Mouse (Mus musculus) testis, postnatal 14 days (tissue): ENCODE data around the gene Emc9.

ENCODE experiments used
- DNase-seq: peaks from one replicate; pipeline ENCODE4 v3.0.0; 2021; ENCODE audit warnings: low spot score

The Emc9 gene

DNA sequence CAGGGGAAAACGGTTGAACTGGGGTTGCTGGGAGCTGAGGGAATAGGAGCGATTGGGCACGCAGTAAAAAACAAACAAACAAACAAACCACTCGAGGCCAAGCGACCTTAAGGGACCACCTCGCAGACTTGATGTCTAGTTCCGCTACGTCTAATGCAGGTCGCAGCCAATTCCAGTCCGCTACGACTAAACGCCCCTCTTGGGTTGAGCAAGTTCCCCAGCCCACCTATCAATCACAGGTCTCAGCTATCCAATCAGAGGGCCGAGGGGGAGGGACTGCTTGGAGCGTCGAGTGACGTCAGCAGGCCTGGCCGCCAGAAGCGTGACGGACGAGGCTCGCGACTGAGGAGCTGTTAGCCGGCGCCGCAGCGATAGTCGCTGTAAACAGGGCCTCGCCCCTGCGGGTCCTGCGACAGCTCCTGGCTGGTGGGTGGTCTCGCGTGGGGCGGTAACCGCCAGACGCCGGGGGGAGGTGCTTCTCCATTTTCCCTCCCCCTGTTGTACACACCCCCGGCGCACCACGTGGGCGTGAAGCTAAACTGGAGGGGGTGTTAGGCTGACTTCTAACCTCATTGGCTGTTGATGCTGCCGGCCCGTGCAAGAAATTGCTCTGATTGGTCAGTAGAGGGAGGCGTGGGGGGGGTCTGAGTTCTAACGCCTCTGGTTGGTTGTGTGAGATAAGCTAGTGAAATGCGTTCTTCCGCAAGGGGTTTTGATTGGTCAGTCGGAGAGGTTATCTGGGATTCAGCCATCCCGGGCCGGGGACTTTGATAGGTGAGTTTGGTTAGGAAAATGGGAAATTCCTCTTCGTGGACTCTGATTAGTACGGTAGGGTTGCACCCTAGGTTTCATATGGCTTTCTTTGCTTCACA, 24.7 kb downstream of the Emc9 start, which contains the start of gene A730061H03Rik:
TSS of gene A730061H03Rik (minus strand) at position 205 of the 872 bp plus-strand sequence.
- peak; percentile 99 for DNase-seq

DNA sequence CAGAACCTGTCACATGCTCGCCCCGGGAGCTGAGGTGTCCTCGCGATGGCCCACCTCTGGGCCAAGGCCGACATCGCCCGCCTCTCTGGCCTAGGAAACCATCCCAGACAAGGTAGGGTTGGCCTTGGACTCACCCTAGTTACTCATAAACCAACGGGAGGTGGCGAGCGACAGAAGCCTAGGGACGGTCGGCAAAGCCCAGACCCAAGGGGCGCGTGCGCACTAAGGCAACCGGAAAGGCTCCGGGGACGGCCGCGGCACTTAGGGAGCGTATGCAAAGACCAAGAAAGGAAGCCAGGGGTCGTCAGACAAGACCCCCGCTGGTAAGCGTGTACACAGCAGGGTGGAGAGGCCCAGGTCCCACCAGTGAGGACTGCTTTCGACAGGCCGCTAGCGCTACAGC, 25.3 kb downstream of the Emc9 start, which contains the start of gene Dcaf11:
TSS of gene Dcaf11 (plus strand) at position 208 of the 403 bp plus-strand sequence.
- DNase-seq, result peak; percentile 93

DNA sequence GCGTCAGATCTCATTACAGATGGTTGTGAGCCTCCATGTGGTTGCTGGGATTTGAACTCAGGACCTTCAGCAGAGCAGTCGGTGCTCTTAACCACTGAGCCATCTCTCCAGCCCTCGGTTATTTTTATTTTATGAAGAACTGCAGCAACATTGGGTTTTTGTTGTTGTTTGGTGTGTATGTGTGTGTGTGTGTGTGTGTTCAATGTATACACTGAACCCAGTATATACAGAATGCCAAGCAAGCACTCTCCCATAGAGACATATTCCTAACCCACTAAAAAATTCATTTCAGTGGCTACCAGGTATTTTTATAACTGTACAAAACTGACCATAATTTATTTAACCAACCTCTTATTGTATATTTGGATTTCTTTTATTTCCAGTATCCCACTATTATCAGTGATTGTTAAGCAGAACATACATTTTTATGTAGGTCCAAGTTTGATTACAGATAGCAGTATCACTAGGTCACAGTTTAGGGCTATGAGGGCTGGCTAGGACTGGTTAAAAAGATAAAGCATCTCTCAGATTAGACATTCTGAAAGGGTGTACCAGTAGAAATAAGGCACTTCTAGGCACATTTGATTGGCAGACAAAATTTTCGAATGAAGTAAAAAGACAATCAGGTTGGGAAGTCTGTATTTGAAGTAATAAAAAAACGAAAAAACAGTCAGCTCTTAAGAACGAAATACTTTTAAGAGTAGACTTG, 26.2 kb downstream of the Emc9 start:
- DNase-seq, result no peak

DNA sequence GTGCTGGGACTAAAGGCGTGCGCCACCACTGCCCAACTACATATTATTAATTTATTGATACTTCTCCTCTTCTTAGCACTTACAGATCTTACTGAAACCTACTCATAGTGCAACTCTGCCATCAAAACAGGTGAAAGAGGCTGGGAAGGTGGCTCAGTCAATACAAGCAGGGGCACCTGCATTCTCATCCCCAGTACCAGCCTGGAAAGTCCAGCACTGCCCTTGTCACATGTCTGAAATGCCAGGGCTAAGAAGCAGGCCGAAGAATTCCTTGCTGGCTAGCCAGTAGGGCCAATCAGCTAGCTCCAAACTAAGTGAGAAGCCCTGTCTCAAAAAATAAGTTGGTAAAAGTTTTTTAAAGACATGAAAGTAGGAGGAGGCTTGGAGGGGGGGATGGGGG, 27.5 kb downstream of the Emc9 start:
- DNase-seq, result no peak

DNA sequence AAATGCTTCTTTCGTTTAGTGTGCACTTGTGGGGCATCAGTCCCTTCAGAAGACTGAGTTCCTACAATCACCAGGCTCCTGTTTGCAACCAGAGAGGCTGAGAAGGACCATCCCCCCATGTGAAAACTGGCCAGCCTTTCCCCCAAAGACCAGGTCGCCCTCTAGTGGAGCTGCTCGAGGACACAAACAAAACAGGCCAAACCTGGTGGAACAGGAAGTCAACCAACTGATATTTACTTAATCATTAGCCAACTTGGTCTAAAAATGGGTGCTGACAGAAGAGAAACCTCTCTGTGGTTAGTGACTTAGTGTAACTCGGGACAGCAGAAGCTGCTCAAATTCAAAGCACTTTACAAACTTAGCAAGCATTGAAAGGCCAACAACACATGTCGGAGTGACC, 28.1 kb downstream of the Emc9 start:
- peak; percentile 65 for DNase-seq

DNA sequence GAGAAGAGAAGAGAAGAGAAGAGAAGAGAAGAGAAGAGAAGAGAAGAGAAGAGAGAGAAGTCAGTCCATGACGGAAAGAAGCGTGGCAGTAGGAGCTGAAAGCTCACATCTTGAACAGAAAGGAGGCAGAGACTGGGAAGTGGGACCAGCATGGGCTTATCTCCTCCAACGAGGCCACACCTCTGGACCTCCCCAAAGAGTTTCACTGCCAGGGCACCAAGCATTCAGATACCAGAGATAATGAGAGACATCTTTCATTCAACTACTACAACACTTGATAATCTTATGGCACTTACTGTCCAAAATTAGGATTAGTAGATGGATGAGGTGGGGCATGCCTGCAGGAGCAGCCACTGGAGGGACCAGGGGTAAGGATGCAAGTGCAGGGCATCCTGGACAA, 29.3 kb downstream of the Emc9 start:
- no peak for DNase-seq

DNA sequence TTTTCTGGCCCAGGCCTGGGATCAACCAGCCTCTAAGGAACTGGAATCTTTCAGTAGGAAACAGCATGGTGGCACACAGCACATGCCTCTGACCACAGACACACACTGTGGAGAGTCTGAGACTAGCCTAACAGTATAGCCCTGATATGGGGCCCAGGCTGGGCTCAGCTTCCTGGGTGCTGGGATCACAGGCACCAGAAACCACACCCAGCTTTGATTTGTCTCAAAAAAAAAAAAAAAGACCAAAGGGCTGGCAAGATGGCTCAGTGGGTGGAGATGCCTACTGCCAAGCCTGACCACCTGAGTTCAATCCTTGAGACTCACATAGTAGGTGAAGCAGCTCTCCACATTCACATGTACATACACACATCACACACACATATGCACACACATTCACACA, 30.5 kb downstream of the Emc9 start:
- no peak for DNase-seq

DNA sequence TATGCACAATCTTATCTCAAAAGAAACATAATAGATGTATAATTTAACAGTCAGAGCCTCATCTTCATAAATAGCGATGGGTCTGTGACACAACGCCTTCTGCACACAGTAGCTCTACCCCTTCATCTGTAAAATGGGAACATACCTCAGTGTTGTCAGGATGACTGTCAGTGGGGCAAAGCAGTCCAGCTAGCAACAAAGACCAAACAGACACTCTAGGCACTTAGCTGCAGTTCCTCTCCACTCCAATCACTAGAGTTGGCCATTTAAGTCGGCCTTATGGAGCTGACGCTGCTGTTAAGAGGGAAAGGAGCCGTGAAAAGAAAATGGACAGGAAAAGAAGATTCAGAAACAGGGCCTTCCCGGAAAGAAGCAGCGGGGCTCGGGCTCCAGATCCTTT, 33.3 kb downstream of the Emc9 start:
- DNase-seq, result no peak

DNA sequence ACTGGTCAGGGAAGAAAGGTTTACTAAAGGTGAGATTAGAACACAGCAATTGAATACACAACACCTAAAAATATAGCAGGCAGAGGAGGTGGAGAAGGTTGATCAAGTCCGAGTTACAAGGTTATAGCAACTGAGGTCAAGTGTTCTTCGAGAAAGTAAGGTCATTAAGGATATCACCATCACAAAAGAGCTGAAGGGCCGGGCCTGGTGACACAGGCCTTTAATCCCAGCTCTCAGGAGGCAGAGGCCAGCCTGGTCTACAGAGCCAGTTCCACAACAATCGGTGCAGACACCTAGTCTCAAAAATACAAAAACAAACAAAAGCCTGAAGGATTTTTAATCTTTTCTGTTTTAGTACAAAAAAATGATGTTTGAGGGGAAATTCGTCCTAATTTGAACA, 33.8 kb downstream of the Emc9 start:
- no peak for DNase-seq

DNA sequence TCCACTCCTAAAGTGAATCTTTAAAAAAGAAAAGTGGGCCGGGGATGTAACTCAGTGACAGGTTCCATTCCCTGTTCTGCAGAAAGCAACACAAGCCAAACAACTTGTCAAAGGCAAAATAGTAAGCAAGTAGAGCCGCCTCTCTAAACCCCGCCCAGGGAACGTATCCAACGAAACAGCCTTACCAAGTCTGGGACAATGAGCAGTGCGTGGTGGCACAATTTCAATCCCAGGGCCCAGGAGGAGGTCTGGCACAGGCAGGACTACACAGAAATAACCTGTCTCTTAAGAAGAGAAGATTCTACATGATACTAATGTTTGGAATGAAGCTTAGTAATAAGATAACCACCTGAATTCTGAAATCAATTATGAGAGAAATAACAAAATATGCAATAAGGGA, 34.9 kb downstream of the Emc9 start:
- DNase-seq, result no peak

DNA sequence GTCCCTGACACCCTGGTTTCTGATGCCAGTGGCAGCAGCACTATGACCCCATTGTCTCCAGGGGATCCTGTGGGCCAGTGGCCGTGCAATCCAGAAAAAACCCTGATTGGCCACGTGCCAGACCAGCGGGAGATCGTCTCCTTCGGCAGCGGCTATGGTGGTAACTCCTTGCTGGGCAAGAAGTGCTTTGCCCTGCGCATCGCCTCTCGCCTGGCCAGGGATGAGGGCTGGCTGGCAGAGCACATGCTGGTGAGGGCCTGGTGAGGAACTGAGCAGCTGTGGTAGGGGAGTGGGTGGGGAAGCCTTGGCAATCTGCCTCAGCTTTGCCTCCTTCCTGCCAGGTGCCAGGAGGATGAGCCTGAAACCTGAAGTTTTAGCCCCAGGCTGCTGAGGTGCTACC, 40.8 kb downstream of the Emc9 start:
- DNase-seq, result no peak

DNA sequence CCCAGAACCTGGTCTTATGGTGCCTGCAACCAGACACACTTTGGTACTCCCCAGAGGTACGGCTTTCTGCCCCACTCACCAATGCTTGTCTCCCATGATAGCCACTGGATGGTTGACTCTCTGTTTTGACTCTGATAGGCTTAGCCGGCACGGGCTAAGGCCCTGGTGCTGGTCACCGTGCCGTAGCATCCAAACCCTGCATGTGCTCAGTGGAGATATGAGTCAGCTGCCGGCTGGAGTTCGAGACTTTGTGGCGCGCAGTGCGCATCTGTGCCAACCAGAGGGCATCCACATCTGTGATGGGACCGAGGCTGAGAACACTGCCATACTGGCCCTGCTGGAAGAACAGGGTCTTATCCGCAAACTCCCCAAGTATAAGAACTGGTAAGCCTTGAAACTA, 42.8 kb downstream of the Emc9 start:
- no peak for DNase-seq

DNA sequence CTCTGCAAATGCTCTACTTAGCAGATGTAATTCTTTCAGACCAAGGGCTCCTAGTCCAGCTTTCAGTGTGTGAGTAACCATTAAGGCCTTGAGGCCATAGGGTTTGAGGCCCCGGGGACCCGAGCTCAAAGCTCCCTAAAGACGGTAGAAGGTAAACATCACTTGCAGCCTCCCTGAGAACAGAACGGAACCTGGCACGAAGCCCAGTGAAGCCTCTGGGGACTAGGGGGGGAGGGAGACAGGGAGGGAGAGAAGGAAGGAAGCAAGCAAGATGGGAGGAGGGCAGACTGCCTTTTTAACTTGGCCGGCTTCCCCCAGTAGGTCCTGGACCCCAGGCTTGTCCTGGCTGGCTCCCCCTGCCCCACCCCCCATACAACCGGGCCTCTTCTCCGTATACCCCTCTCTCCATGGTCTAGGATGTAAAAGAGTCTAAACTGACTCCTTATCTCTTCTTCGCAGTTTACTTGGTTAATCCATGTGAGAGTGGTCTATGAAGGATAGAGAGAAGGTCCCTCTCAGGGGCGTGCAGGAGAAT, 44.2 kb downstream of the Emc9 start:
- DNase-seq, result peak; percentile 78

DNA sequence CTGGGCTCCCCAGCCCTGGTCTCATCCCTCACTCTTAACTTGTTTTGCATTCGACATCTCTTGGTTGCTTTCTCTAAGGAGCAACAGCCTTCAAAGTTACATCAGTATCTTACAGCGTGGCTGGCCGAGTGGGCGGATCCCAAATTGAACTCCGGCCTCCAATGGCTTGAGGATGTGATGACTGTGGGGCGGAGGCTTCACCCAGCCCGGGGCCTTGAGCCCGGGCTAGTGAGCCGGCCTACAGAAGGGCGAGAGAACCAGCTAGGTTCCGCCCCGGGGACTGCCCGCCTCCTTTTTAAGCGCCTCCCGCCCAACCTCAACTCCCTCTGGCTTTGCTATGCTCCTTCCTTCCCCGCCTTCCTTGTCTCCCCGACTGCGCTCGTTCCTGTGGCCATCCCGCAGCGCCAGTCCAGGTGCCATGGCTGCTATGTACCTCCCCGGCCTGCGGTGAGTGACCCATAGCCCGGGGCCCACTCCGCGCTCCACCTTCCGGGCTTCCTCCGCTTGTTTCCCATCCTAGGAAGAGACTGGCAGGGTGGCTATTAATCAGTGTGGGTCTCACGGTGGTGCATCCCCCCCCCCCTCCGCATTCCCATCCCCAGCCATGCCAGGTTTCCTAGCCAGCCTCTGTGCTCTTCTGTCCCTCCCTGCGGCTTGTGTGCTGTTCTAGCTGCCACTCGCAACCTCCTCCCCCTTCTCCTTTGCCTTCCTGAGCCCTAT, 44.9 kb downstream of the Emc9 start, which contains the start of gene Pck2:
TSS of gene Pck2 (plus strand) at position 200 of the 720 bp plus-strand sequence.
- DNase-seq, result peak; percentile 85

DNA sequence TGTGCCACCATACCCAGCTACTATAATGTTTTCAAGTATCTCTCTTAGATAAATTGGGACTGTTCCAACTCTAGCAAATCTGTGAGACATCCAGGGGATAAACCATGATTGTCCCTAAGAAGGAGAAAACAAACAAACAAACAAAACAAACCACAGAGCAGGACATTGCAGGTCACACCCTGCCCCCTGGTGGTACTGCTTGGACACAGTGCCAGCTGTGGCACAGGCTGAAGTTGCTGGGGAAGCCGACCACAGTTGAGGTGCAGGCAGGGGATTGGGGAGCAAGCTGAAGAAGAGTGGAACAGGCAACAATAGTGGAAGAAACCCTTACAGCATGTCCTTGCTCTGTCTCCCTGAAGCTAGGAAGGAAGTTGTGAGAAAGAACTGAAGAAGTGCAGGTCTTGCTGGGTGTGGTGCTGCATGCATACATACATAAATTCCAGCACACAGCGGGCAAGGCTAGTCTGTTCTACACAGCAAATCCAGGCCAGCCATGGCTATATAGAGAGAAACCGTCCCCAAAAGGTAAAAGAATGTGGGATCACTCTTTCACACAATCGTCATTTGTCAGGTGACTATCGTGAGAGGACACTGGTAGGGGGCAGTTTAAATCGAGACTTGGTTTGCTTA, 48.9 kb downstream of the Emc9 start:
- DNase-seq, result no peak
